Mouse (Mus musculus) liver, adult 2 months (tissue): Measurements from ENCODE around the gene Satb2. TPM values are rescaled to one million over a fixed set of nuclear protein-coding genes. Genes with fewer than 3 reads are reported as not detected.

ENCODE experiments used
- DNase-seq: peaks from one replicate; pipeline ENCODE4 v3.0.0-alpha.2; 2011; ENCODE audit warnings: low read depth, low spot score; ENCODE audit errors: extremely low read depth
- H3K27ac ChIP-seq: fragments of 200-500 bp; replicated peaks from 2 replicates; pipeline ENCODE4 v1.5.1; 2012; ENCODE audit warnings: low read depth, mild to moderate bottlenecking, control low read depth, inconsistent platforms, low read length; ENCODE audit not compliant: insufficient read depth
- H3K27me3 ChIP-seq: fragments of 200-500 bp; 2 replicates; pipeline ENCODE4 v1.6.1; 2012; ENCODE audit warnings: mild to moderate bottlenecking, moderate library complexity, low read length, inconsistent platforms; ENCODE audit not compliant: control insufficient read depth, insufficient read depth
- H3K36me3 ChIP-seq: fragments of 200-500 bp; 2 replicates; pipeline ENCODE4 v1.6.1; 2012; ENCODE audit warnings: low read length, inconsistent platforms; ENCODE audit not compliant: control insufficient read depth, insufficient read depth
- H3K4me1 ChIP-seq: fragments of 200-500 bp; 2 replicates; pipeline ENCODE4 v1.6.1; 2011; ENCODE audit warnings: low read length; ENCODE audit not compliant: control insufficient read depth, insufficient read depth
- H3K4me3 ChIP-seq: fragments of 200-500 bp; 2 replicates; pipeline ENCODE4 v1.5.1; 2011; ENCODE audit warnings: low read depth, mild to moderate bottlenecking, control low read depth, low read length, moderate library complexity; ENCODE audit not compliant: insufficient read depth
- H3K79me2 ChIP-seq: fragments of 200-500 bp; 2 replicates; pipeline ENCODE4 v1.6.1; 2012; ENCODE audit warnings: inconsistent platforms, mild to moderate bottlenecking, low read length, moderate library complexity; ENCODE audit not compliant: control insufficient read depth, insufficient read depth
- H3K9ac ChIP-seq: fragments of 200-500 bp; 2 replicates; pipeline ENCODE4 v1.6.1; 2012; ENCODE audit warnings: low read depth, mild to moderate bottlenecking, control low read depth, inconsistent platforms, low read length
- CTCF ChIP-seq: fragments of 200-500 bp; IDR thresholded peaks from 2 replicates; pipeline ENCODE4 v1.5.1; 2011; ENCODE audit warnings: low read depth, low read length, control low read depth
- POLR2A ChIP-seq: fragments of 200-500 bp; IDR thresholded peaks from 2 replicates; pipeline ENCODE4 v1.6.1; 2011; ENCODE audit warnings: low read length, control low read depth; ENCODE audit not compliant: insufficient read depth; ENCODE audit errors: extremely low read depth
- WGBS: fragments of 180-500 bp; shearing (Covaris S2); methylation state at CpG from one replicate; pipeline ENCODE4 v1.1.7; 2018; 5-methylcytosine and 5-hydroxymethylcytosine counted together
- polyA plus RNA-seq: library from polyadenylated mRNA; depleted of rRNA; stranded (reverse); fragments of >200 nt; gene quantifications from 2 replicates; pipeline ENCODE4 v1.2.3, GENCODE M21; 2012
- total RNA-seq: library from RNA; depleted of rRNA; stranded (reverse); fragments of >200 nt; gene quantifications from 2 replicates; pipeline ENCODE4 v1.2.3, GENCODE M21; 2014

The Satb2 gene
- total and polyA plus RNA-seq, 2 experiments = 0.09 to 0.16 TPM

DNA sequence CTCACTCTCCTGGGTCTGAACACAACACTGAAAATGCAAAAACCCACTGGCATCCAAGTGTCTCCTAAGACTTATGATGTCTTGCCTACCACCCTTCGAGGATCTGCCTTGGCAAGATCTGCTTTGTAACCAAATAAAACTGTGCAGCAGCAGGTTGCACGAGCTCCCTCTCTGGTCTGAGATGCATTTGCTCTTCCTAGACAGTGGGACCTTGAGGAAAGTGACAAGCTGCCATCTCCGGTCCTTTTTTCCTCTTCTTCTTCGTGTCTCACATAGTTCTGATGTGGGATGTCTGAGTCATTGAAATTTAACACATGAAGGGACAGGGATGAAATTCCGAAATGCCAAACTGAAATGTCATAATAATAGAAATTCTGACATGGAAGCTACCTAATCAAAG is 85.7 kb downstream of the Satb2 start:
- H3K79me2 ChIP-seq = no peaks in the 10 kb centered on the region
- H3K27me3 ChIP-seq = no peaks in the 10 kb centered on the region
- WGBS = 82% methylated on average over 5 of the region's 5 CpGs
- H3K36me3 ChIP-seq = no peaks in the 10 kb centered on the region
- no peak for TF ChIP-seq POLR2A
- no peak for TF ChIP-seq CTCF
- H3K27ac ChIP-seq = no peak overlapping the region
- no peak overlapping the region for H3K4me3 ChIP-seq
- H3K9ac ChIP-seq = no peak overlapping the region
- no peak for DNase-seq
- no peaks in the 10 kb centered on the region for H3K4me1 ChIP-seq

DNA sequence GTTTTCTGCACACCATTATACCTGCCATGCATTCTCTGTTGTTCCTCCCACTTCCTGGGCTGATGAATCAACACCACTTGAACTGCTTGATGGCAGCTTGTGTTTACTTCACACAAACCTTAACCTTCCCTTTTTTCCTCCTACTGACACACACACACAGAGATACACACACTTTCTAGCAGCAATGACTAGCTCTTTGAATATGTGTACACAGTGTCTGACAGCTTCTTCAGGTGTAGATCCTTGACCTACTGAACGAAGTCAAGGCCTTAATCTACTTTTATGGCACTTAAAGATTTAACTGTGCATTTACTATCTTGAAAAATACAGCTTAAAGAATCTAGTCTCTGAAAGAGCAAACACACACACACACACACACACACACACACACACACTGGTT is 89.5 kb downstream of the Satb2 start:
- Histone ChIP-seq H3K4me1 (no peaks in the 10 kb centered on the region), H3K27ac (no peak overlapping the region), H3K79me2 (no peaks in the 10 kb centered on the region), H3K27me3 (no peaks in the 10 kb centered on the region), H3K4me3 (no peak overlapping the region), H3K9ac (no peak overlapping the region), H3K36me3 (no peaks in the 10 kb centered on the region)
- TF ChIP-seq POLR2A (no peak), CTCF (no peak)
- 48% methylated on average over 1 of the region's 1 CpGs for WGBS
- no peak for DNase-seq

- TF ChIP-seq POLR2A = no peak
- no peak for TF ChIP-seq CTCF
- DNase-seq = no peak
- no peaks in the 10 kb centered on the region for H3K4me1 ChIP-seq
- no peak overlapping the region for H3K27ac ChIP-seq
- no peaks in the 10 kb centered on the region for H3K27me3 ChIP-seq
- H3K9ac ChIP-seq = no peak overlapping the region
- no peak overlapping the region for H3K4me3 ChIP-seq
- no peaks in the 10 kb centered on the region for H3K79me2 ChIP-seq
- H3K36me3 ChIP-seq = no peaks in the 10 kb centered on the region
These were observed 90.9 kb downstream of the Satb2 start for GRCm38 (mm10) chr1:56887524-56887923.

- Histone ChIP-seq H3K9ac (no peak overlapping the region), H3K79me2 (no peaks in the 10 kb centered on the region), H3K27me3 (no peaks in the 10 kb centered on the region), H3K36me3 (no peaks in the 10 kb centered on the region), H3K4me1 (no peaks in the 10 kb centered on the region), H3K27ac (no peak overlapping the region), H3K4me3 (no peak overlapping the region)
- no peak for TF ChIP-seq POLR2A
- no peak for TF ChIP-seq CTCF
- DNase-seq = no peak
- WGBS = 96% methylated on average over 8 of the region's 8 CpGs
These were observed 107.0 kb downstream of the Satb2 start for GRCm38 (mm10) chr1:56871485-56871884.

GRCm38 (mm10) chr1:56865246-56865645 is 113.2 kb downstream of the Satb2 start:
- no peak for DNase-seq
- no peak for TF ChIP-seq POLR2A
- no peak for TF ChIP-seq CTCF
- Histone ChIP-seq H3K27me3 (no peaks in the 10 kb centered on the region), H3K27ac (no peak overlapping the region), H3K9ac (no peak overlapping the region), H3K4me1 (no peaks in the 10 kb centered on the region), H3K79me2 (no peaks in the 10 kb centered on the region), H3K36me3 (no peaks in the 10 kb centered on the region), H3K4me3 (no peak overlapping the region)
- 83% methylated on average over 1 of the region's 1 CpGs for WGBS

DNA sequence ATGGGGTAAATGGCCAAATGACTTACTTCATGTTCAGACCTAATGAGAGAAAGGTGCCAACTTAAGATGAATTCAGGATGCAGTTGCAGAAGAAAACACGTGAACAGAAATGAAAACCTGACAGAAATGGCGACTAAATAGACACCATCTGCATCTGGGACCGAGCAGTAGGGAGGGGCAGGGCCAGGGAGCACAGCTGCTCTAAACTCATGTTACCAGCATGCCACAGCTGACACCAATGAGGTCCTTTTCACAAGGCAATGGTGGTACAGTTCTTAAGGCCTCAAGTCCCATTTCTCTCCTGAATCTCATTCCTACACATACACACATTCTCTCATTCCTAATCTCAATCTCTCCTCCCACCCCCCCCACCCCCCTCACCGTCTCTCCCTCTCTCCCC is 115.7 kb downstream of the Satb2 start:
- Histone ChIP-seq H3K36me3 (no peaks in the 10 kb centered on the region), H3K4me1 (no peaks in the 10 kb centered on the region), H3K27me3 (no peaks in the 10 kb centered on the region), H3K79me2 (no peaks in the 10 kb centered on the region), H3K9ac (no peak overlapping the region), H3K4me3 (no peak overlapping the region), H3K27ac (no peak overlapping the region)
- no peak for TF ChIP-seq CTCF
- TF ChIP-seq POLR2A = no peak
- no peak for DNase-seq
- 78% methylated on average over 4 of the region's 4 CpGs for WGBS
